Mouse (Mus musculus) heart, postnatal 0 days (tissue): ENCODE data around the gene Nfic. TPM values are rescaled to one million over a fixed set of nuclear protein-coding genes. Genes with fewer than 3 reads are reported as not detected.
A peak's percentile ranks its signal among the peaks of the same experiment; 100 is the strongest.

Source experiments
- ATAC-seq: fragments of 200-750 bp; cut with Nextera tagmentation; 2 replicates; pipeline ENCODE4 v1.8.0; 2017; ENCODE audit warnings: low read depth, moderate number of reproducible peaks, moderate library complexity; ENCODE audit not compliant: insufficient read depth
- DNase-seq: peaks from one replicate; pipeline ENCODE4 v3.0.0-alpha.2; 2016; ENCODE audit warnings: low spot score
- H3K27ac ChIP-seq: fragments of 300-500 bp; sonication (generic); 2 replicates; pipeline ENCODE4 v1.5.1; 2014; ENCODE audit warnings: low read depth, mild to moderate bottlenecking
- H3K27me3 ChIP-seq: fragments of 300-500 bp; sonication (generic); 2 replicates; pipeline ENCODE4 v1.6.1; 2014; ENCODE audit warnings: low read length, mixed read lengths; ENCODE audit not compliant: control insufficient read depth, insufficient read depth
- H3K36me3 ChIP-seq: fragments of 300-500 bp; sonication (generic); replicated peaks from 2 replicates; pipeline ENCODE4 v1.6.1; 2014; ENCODE audit warnings: low read length, mixed read lengths; ENCODE audit not compliant: control insufficient read depth, insufficient read depth
- H3K4me1 ChIP-seq: fragments of 300-500 bp; sonication (generic); 2 replicates; pipeline ENCODE4 v1.6.1; 2014; ENCODE audit warnings: antibody characterized with exemption; ENCODE audit not compliant: control insufficient read depth, insufficient read depth
- H3K4me2 ChIP-seq: fragments of 300-500 bp; sonication (generic); 2 replicates; pipeline ENCODE4 v1.6.1; 2014; ENCODE audit warnings: low read depth, mild to moderate bottlenecking, low read length, moderate library complexity
- H3K4me3 ChIP-seq: fragments of 300-500 bp; sonication (generic); 2 replicates; pipeline ENCODE4 v1.5.1; 2014; ENCODE audit warnings: low read depth, low read length
- H3K9ac ChIP-seq: fragments of 300-500 bp; sonication (generic); replicated peaks from 2 replicates; pipeline ENCODE4 v1.6.1; 2014; ENCODE audit warnings: low read depth, low read length, mixed read lengths
- H3K9me3 ChIP-seq: fragments of 300-500 bp; sonication (generic); replicated peaks from 2 replicates; pipeline ENCODE4 v1.6.1; 2016; ENCODE audit warnings: low read length; ENCODE audit not compliant: control insufficient read depth
- CTCF ChIP-seq: IDR thresholded peaks from 2 replicates; pipeline ENCODE4 v1.5.1; 2016; ENCODE audit warnings: antibody characterized with exemption, control low read depth, low read depth
- EP300 ChIP-seq: IDR thresholded peaks from 2 replicates; pipeline ENCODE4 v1.6.1; 2016; ENCODE audit warnings: antibody characterized with exemption, low read depth
- WGBS: fragments of 180-500 bp; shearing (Covaris S2); extraction: QIAGEN DNeasy Blood & Tissue Kit; methylation state at CpG from one replicate; pipeline ENCODE4 v1.1.7; 2014; 5-methylcytosine and 5-hydroxymethylcytosine counted together
- polyA plus RNA-seq: library from polyadenylated mRNA; unstranded; fragments of >200 nt; fragmentation: Nextera tagmentation; extraction: Ambion mirVana; gene quantifications from 2 replicates; pipeline ENCODE4 v1.2.1, GENCODE M21; 2015
- total RNA-seq: library from RNA; depleted of rRNA; stranded (reverse); fragments of >200 nt; gene quantifications from 2 replicates; pipeline ENCODE4 v1.2.3, GENCODE M21; 2014; ENCODE audit warnings: low replicate concordance; rRNA removed

Nfic gene
- 24.6 and 47.6 TPM in 2 replicates for total RNA-seq
- 73.7 and 77.9 TPM in 2 replicates for polyA plus RNA-seq

- Histone ChIP-seq H3K27ac (no peak within 1 kb of the TSS), H3K36me3 (no peaks in the 10 kb centered on the region), H3K9me3 (no peaks in the 10 kb centered on the region), H3K9ac (no peak within 1 kb of the TSS), H3K4me3 (no peak within 1 kb of the TSS), H3K27me3 (peaks cover 96% of the 10 kb centered on the region), H3K4me2 (no peak within 1 kb of the TSS), H3K4me1 (no peaks in the 10 kb centered on the region)
- no peak for ATAC-seq
- no peak for DNase-seq
- WGBS = 60% methylated on average over 28 of the region's 28 CpGs
- TF ChIP-seq CTCF (no peak), EP300 (no peak)
Measured at GRCm38 (mm10) chr10:81455181-81455895, at the start of gene Nfic. Nfic (minus strand) TSS chr10:81455635.

- peak; percentile 50; the same call in 1 of the 2 replicates for ATAC-seq
- H3K36me3 ChIP-seq = no peaks in the 10 kb centered on the region
- H3K9me3 ChIP-seq = no peaks in the 10 kb centered on the region
- H3K27ac ChIP-seq = no peak overlapping the region
- no peak for TF ChIP-seq EP300
- peak; percentile 97 for TF ChIP-seq CTCF
- no peak overlapping the region for H3K9ac ChIP-seq
- H3K27me3 ChIP-seq = peaks cover 13% of the 10 kb centered on the region; the same call in 1 of the 2 replicates
- WGBS = 11% methylated on average over 36 of the region's 36 CpGs
- H3K4me2 ChIP-seq = peak overlapping the region; percentile 61
- H3K4me3 ChIP-seq = peak overlapping the region; percentile 35
- H3K4me1 ChIP-seq = no peaks in the 10 kb centered on the region
- DNase-seq = peak; percentile 47
Measured at GRCm38 (mm10) chr10:81502658-81503057, 47.2 kb upstream of the Nfic start.

- no peak for DNase-seq
- WGBS = 80% methylated on average over 5 of the region's 5 CpGs
Measured at GRCm38 (mm10) chr10:81501863-81502262, 46.4 kb upstream of the Nfic start.

GRCm38 (mm10) chr10:81500032-81500431 is 44.6 kb upstream of the Nfic start, which contains the start of gene S1pr4:
S1pr4 (minus strand) TSS chr10:81500132.
- Histone ChIP-seq H3K9ac (no peak within 1 kb of the TSS), H3K4me3 (no peak within 1 kb of the TSS), H3K4me2 (peak within 1 kb of the TSS; percentile 25; the same call in 1 of the 2 replicates), H3K36me3 (no peaks in the 10 kb centered on the region), H3K4me1 (peaks cover 8% of the 10 kb centered on the region), H3K27ac (no peak within 1 kb of the TSS; the same call in 1 of the 2 replicates), H3K27me3 (peaks cover 13% of the 10 kb centered on the region; the same call in 1 of the 2 replicates), H3K9me3 (no peaks in the 10 kb centered on the region)
- DNase-seq = no peak
- 85% methylated on average over 3 of the region's 3 CpGs for WGBS
- TF ChIP-seq EP300 = no peak
- no peak for TF ChIP-seq CTCF
- ATAC-seq = no peak

More at GRCm38 (mm10) chr10:81501863-81502262, 46.4 kb upstream of the Nfic start:
- Histone ChIP-seq H3K4me2 (no peak overlapping the region), H3K36me3 (no peaks in the 10 kb centered on the region), H3K4me3 (no peak overlapping the region), H3K9me3 (no peaks in the 10 kb centered on the region), H3K4me1 (no peaks in the 10 kb centered on the region), H3K9ac (no peak overlapping the region), H3K27ac (no peak overlapping the region), H3K27me3 (peaks cover 13% of the 10 kb centered on the region; the same call in 1 of the 2 replicates)
- ATAC-seq = no peak
- TF ChIP-seq EP300 (no peak), CTCF (no peak)

GRCm38 (mm10) chr10:81499250-81499901 is 43.9 kb upstream of the Nfic start:
- Histone ChIP-seq H3K9ac (no peak overlapping the region), H3K27ac (no peak overlapping the region; the same call in 1 of the 2 replicates), H3K27me3 (peaks cover 13% of the 10 kb centered on the region; the same call in 1 of the 2 replicates), H3K4me1 (peaks cover 13% of the 10 kb centered on the region), H3K4me2 (peak overlapping the region; percentile 25; the same call in 1 of the 2 replicates), H3K36me3 (no peaks in the 10 kb centered on the region), H3K4me3 (no peak overlapping the region), H3K9me3 (no peaks in the 10 kb centered on the region)
- DNase-seq (no peak), ATAC-seq (no peak)
- 58% methylated on average over 23 of the region's 23 CpGs for WGBS
- TF ChIP-seq CTCF (no peak), EP300 (no peak)
